Mouse (Mus musculus): ENCODE results near the gene N4bp2.

N4bp2 gene

DNA sequence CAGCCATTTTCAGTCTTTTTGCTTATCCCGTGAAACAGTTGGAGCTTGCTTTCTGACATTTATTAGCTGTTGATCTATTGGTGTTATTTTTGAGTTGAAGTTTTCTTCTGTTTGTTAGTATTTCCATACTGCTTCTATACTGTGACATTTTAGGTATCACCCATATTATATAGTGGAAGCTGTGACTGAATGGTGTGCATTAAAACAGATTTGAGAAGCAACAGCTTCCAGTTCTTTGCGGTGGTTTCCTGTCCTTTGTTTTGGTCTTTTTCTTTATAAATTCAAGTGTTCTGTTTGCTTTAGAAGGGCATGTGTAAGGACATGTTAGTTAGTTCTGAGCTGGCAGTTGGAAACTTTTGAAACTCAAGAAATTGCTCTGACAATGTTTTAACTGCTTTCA lies 65.7 kb downstream of the N4bp2 start:
- no peak for DNase-seq (ENCODE audit: low read depth)

DNA sequence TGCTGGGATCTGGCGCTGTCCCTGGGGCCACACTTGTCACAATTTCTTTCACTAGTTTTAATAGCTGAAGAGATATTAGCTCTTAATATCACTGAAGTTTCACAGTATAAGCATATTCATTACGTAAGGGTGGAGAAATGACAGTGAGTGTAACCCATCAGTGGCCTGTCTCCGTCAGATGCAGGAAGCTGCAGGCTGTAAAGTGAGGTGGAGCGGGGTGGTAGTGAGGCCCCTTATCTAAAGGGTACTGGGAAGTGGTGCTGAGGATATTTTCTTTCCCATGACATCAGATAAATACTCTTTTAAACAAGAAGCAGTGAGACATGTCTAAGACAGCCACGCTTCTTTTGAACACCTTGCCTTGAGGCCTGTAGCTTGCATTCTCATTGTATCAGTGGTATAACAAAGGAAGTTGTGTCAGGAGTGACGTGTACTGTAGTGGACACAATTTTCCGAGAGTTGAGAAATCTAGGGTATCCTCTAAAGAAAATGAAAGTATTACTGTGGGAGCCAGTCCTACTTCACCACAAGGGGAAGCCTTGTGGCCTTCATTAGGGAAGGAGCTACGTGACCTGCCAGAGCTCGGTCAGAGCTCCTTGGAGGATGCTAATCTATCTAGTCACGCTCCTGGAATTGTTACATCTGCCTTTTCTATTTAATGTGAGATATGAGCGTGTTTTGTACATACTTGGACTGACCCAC lies 68.7 kb downstream of the N4bp2 start:
- no peak for DNase-seq (ENCODE audit: low read depth)

DNA sequence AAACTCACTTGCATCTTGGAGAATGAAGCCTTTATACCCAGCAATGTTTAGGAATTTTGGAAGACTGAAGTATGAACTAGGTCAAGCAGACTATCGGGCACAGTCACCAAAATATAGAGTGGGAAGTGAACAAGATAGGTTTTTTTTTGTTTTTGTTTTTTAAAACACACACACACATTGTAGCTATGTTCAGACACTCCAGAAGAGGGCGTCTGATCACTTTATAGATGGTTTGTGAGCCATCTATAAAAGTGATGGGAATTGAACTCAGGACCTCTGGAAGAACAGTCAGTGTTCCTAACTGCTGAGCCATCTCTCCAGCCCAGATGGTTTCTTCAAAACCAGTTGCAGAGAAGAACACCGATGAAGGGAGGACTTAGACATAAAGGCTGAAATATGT lies 69.8 kb downstream of the N4bp2 start:
- no peak for DNase-seq (ENCODE audit: low read depth)

DNA sequence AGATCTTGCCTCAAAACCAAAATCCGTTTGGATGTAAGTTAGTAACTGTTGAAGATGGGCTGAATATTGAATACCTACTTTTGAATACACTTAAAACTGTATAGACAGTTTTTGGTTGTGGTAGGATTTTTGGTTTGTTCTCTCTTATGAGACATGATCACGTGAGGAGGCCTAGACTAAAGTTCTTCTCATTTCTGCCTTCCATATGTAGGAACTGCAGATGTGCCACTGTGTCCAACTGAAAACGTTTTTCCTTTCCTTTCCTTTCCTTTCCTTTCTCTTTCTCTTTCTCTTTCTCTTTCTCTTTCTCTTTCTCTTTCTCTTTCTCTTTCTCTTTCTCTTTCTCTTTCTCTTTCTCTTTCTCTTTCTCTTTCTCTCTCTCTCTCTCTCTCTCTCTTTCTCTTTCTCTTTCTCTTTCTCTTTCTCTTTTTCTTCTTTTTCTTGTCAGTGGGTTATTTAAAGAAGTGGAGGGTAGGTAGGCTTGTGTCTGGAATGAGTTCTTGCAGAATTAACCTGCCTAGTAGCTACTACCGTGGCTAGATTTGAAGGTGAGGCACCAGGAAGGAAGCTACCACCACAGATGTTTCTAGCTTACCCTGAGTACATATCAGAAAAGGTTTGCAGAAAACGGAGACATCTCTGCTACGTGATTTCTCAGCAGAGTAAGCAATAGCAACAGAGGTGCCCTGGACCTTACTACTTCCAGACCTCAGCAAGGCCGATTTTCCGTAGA lies 70.6 kb downstream of the N4bp2 start:
- no peak for DNase-seq (ENCODE audit: low read depth)

DNA sequence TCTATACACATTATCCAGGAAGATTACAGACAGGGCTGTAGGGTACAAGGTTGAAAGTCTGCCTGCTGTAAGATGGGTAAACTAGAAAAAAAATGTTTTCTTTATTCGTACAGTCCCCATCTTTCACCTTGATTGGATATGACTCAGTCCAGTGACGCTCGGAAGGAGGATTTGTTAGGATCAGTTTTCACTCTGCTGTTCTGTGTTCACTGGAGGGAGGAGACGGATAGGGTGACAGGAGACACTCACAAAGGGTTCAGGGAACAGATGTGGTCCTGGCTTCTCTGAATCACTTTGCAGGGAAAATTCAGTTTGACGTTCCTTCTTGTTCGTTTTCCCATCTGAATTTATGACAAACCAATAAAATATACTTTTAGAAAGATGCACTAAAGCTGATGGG lies 74.7 kb downstream of the N4bp2 start:
- no peak for DNase-seq (ENCODE audit: low read depth)

DNA sequence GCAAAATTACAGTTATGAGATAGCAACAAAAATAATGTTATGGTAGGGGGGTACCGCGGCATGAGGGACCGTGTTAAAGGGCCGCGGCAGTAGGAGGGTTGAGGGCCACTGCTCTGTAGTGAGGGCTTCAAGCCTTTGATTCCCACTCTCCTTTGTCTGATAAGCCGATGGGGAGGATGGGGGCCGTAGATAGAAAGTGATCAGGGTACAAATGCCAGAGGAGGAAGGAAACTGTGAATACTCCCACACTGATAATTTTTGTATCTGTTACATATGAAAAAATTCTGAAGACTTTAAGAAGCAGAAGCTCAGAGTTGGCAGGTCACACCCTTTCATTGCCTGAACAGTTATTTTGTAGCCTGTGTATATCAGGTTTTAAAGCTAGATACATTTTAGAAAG lies 79.6 kb downstream of the N4bp2 start:
- DNase-seq (ENCODE audit: low read depth), result no peak

DNA sequence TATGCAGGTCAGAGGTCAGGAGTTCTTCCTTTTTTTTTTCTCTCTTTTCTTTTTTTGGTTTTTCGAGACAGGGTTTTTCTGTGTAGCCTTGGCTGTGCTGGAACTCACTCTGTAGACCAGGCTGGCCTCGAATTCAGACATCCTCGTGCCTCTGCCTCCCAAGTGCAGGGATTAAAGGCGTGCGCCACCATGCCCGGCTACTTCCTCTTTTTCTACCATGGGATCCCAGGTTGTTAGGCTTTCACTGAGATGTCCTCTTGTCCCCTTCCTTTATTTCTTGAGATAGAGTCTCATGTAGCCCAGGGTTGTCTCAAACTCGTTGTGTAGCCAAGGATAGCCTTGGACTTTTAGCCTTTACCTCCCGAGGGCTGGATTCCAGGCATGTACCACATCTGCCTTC lies 83.2 kb downstream of the N4bp2 start:
- DNase-seq (ENCODE audit: low read depth), result no peak

DNA sequence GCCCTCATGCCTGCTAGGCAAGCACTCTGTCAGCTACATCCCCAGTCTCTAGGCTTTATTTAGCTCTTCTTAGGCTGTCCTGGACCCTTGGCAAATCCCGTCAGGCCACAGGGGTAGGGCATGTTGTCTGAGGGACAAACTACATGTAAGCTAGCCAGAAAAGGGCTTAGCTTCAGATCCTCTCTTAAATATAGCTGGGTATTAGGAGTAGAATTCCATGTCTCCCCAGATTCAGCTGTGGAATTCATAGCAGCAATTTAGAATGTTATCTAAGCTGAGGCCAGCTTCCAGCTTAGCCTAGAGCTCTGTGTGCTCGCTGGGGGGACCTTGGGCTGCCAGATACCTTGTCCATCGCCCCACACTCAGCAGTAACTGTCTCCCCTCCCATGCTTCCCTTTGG lies 83.6 kb downstream of the N4bp2 start:
- DNase-seq (ENCODE audit: low read depth), result no peak

DNA sequence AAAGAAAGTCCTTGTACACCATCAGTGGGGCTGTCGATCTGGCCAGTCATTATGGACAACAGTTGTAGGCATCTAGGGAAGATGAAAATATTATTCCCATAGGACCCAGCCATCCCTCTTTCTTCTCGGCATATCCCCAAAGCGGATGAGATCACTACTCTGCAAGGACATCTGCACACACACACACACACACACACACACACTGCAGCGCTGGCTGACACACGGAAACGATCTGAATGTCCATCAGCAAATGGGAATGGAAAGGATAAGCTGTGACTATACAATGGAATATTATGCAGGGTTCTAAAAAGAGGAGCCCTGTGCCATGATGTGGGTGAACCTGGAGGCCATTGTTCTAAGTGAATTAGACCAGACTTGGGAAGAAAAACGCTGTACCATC lies 84.3 kb downstream of the N4bp2 start:
- DNase-seq (ENCODE audit: low read depth), result no peak

DNA sequence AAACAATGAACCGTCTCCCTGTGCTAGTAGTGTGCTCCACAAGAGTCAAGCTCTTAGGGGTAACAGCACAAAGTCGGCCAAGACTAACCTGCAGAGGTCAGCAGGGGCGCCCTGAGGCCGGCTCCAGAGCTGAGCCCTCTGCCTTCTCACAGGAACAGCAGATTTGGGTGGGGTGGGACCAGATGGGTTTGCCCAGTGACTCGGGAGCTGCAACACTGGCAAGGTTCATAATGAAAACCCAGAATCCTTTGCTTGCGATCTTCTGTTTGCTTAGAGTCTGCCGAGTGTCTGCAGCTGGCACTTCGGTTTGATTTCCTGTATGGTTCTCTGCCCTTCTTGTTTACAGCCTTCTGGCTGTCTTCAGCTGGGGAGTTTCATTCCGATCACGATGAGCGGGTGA lies 87.4 kb downstream of the N4bp2 start:
- DNase-seq (ENCODE audit: low read depth), result no peak

DNA sequence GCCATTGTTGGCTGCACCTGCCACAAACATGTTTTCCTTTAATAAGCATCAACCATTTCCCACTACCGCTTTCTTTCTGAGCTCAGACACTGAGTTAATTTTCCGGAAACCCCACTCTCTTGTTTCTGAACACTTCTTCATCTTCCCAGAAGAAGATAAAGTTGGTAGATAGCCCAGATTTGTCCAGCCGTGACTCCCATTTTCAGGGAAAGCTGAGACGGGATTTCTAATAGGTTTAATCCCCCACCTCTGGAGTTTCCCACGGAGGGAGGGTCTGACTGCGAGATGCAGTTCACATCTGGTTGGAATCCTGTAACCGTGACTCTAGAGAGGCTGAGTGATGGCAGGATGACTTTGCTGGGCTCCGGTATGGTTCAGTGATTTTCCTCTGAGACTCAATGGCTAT lies 91.5 kb downstream of the N4bp2 start:
- DNase-seq (ENCODE audit: low read depth), result no peak

DNA sequence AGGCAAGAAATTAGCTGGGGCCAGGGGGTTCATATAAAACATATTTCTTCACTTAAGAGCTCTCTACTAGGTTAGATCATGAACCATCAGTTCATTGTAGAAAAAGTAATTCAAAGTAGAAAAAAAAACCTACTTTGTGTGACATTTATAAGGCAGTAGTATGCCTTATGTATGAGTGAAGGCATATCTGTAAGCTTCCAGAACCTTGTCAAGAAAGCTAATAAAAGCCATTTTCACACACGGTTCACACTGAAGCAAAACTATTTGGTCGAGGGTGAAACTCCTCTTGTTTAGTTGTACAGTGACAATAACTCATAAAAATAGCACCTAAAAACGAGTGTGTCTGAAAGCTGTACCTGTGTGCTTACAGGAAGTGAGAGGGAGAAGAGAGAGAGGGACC lies 92.2 kb downstream of the N4bp2 start:
- DNase-seq (ENCODE audit: low read depth), result no peak

DNA sequence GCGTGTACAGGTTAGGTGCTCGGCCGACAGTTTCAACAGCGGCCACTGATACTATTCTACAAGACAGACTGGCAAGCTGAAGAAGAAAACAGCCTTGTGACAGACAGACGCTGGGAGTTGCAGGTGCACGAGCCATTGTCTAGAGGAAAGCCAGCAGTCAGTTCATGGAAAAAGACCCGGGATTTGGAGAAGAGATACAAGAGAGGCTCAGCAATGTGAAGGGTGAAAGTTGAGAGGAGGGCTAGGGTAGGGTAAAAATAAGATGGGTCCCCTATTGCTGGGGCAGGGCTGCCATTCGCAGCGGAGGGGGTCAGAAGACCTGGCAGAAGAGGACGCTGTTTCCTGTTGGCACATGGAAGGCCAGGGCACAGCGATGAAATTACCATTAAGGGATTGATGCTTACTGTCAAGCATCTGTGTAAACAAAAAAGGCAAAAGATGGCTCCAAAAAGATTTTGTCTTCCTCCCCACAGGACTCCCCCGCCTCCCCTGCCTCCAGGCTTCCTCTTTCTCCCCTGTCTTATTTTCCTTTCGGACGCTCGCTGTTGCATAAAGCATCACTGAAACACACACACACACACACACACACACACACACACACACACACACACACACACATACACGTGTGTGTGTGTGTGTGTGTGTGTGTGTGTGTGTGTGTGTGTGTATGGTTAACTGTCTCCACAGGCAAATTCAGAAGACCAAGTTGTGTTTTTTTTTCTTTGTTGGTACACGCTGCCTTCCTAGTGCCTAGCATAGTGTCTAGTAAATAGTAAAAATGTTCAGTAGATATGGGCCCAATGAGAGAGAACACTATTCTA lies 93.5 kb downstream of the N4bp2 start:
- DNase-seq (ENCODE audit: low read depth), result no peak

DNA sequence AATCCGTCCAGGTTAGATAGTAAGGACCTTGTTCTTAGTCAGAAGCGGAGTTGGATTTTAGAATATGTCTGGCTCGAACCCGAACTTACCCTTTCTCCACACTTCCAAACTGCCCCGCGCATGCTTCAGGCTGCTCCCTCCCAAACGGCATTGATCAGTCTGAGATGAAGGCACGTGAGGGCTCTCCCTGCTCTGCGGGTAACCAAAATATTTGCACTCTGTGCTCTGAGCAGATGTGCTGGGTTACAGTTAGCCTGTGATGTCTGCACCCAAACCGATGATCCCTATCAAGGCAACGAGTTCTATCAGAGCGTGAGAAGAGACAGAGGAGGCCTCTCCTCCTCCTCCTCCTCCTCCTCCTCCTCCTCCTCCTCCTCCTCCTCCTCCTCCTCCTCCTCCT lies 94.6 kb downstream of the N4bp2 start:
- DNase-seq (ENCODE audit: low read depth), result no peak

DNA sequence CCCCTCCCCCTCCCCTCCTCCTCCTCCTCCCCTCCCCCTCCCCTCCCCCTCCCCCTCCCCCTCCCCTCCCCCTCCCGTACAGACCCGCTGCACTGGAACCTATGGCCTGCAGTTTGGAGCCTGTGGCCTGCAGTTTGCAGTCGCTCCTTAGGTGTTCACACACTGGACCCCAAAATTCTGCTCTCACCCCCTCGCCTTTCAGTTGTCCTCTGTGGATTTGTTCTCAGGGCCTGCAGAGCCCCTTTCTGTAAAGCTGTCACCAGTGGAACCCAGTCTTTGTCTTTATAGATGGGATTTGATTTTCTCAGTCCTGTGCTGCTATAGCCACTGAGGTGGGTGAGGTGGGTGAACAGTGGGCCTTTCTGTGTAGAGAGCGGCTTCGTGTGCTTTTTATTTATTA lies 95.0 kb downstream of the N4bp2 start:
- DNase-seq (ENCODE audit: low read depth), result no peak

DNA sequence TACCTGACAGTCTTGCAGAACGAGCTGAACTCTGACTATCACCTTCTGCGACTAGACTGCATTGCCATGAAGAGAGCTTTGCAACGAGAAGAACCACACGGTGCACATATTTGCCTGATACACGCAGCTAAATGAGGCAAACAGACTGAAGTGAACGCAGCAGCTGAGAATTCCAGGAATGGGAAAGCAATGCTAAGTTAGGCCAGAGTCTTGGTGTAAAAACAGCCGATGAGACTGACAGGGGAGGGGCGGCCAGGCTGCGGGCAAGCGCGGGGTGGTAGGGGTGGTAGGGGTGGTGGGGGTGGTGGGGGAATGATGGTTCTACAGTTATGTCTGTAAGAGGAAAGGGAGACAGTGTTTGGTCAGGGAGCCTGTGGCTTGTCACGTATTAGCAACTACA lies 95.6 kb downstream of the N4bp2 start:
- no peak for DNase-seq (ENCODE audit: low read depth)

DNA sequence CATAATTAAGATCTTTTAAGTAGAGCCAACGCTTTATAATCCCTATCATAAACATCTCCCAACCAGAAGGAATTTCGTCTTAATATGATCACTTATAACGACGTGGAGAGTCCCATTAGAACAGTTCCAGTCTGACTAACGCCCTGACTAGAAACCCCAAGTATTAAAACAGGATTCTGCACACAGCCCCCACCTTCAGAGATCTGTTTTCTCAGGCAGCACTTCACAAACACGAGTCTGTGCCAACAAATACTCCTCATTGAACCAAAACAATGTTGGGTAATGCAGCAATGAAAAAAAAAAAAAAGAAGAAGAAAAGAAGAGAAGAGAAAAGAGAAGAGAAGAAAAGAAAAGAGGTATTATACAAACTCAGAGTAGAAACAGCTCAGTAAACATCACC lies 96.1 kb downstream of the N4bp2 start:
- DNase-seq (ENCODE audit: low read depth), result no peak

DNA sequence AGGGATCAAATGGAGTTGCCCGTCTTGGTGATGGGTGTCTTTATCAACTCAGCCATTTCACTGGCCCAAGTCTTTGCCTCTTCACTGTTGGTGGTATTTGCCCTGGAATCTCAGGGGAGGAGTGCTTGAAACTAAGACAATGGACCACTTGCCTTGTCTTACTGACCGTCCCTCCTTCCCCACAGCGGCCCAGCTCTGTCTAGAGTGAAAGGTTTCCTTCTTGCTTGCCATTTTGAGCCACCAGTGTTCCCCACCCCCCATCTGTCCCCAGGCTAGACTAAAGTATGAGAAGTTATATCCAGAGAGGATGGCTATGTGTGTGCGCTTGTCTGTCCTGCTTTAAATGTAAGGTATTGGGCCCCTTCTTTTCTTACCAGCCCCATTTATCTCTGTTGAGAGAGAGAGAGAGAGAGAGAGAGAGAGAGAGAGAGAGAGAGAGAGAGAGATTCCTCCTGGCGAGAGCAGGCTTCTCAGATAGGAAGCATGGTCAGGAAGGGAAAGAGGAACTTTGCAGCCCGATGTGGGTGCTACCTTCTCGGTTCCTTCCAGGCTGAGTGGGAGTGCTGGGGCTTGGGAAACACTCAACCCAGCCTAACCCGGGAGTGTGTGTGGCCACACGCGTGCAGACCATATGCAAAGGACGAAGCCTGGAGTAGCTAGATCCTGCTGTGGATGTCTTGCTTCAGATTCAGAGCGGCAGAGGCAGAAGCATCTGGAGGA lies 97.1 kb downstream of the N4bp2 start:
- DNase-seq (ENCODE audit: low read depth), result no peak

DNA sequence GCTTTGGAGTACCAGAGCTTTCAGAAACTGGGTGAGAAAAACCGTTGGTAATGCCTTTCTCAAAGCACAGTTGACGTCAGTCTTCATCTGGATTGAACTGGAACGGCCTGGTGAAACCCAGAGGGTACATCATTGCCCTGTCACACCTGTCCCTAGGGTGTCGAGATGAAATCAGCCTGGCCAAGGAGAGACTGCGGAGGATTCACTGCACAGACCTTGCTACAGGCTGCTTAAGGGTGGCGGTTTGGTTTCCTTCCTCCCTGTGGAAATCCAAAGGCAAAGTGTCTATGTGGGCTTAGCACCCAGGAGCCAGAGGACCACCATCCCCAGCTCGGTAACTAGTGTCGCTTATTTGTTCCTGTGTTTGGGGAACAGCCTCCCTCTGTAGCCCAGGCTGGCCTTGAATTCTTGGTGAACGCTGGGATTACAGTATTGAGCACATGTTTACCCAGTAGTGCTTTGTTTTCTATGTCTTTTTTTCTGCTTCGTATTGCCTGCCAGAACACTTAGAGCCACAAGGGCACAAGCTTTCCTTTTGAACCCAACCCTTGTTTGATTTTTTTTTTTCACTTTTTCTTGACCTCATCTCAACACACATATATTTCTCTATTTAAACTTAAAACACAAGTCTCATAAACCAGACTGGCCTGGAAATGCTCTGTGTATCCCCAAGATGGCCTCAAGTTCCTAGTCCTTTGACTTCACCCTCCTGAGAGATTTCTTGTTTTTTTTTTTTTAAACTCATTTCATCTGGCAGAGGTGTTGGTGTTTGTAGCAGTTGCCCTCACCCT lies 98.0 kb downstream of the N4bp2 start, which contains the start of gene Rhoh:
Rhoh (plus strand) TSS at position 60 of the 791 bp plus-strand sequence.
- no peak for DNase-seq (ENCODE audit: low read depth)

DNA sequence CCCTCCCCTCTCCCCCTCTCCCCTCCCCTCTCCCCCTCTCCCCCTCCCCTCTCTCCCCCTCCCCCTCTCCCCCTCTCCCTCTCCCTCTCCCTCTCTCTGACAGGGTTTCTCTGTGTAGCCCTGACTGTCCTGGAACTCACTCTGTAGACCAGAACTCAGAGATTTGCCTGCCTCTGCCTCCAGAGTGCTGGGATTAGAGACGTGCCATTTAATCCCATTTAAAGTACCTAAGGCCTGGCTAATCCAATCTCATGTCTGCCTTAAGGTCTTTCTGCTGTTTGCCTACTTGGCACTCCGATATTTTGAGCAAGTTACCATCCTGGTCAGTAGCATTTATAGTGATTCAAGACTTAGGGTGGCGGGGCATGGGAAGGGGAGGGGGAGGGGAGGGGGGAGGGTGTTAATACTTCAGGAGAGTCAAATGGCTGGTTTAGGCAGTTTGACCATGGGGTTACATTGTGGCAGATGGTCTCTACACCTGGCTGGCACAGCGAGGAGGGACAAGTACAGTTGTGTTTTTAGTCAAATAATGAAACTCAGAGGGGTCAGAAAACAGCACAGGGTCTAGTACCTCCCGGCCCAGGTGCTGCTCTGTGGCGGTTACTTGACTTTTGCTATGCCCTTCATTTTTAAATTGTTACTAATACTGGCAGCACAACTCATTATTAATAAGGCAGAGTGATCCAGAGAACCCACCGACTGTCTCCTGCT lies 99.1 kb downstream of the N4bp2 start:
- DNase-seq (ENCODE audit: low read depth), result no peak

DNA sequence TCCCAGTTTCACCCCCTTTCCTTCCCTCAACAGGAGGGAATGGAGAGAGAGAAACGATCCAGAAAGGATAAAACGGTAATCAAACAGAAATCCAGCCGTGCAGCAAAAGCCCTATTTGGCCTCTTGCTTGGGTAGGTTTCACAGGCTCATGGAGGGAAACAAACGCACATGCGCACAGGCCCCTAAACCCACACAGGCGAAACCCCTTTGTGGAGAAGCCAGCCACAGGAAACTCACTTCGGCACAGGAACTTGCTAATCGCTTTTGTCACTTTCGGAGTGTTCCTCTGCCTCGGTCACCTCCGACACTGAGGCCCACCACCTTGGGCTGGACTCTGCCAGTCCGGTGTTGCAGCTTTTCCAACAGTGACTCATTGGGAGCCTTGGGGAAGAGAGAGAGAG lies 100.0 kb downstream of the N4bp2 start:
- no peak for DNase-seq (ENCODE audit: low read depth)

All from fibroblast of lung, adult 2 months (primary cell).